Mouse (Mus musculus) spleen, adult 2 months (tissue): ENCODE measurements at regions not wholly inside any gene's neighbourhood (a gene's known extent, or its start where the extent isn't known, plus 50 kb on each side); places are given as distances from the start of the nearest gene placed in this dataset.

Experiments used
- CTCF ChIP-seq: fragments of 200-500 bp; IDR thresholded peaks from 2 replicates; pipeline ENCODE4 v1.5.1; 2011; ENCODE audit warnings: mild to moderate bottlenecking, inconsistent platforms; ENCODE audit not compliant: insufficient read depth, insufficient read length, insufficient replicate concordance; ENCODE audit errors: extremely low read depth
- POLR2A ChIP-seq: fragments of 200-500 bp; IDR thresholded peaks from 2 replicates; pipeline ENCODE4 v1.6.1; 2011; ENCODE audit warnings: low read depth, low read length, inconsistent platforms

DNA sequence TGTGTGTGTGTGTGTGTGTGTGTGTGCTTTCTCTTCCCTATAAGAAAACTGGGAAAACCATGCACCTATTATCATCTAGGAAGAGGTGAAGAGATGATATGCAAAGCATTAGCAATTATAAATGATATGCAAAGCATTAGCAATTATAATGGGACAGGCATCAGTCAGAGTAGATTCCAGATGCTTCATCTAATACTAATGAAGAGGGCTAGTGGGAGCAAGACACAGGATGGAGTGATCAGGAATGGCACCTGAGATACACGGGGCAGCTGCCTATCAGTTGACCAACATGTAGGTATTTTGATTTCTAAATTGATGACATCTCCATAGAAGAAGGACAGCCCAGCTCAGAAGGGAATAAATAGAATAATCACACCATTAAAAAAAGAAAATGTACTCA is 97.7 kb upstream of the Fbxl7 start:
- TF ChIP-seq CTCF (no peak), POLR2A (no peak)
